Comparison of ENCODE assay signal across 8 mouse cellular contexts in genomic region chr10:115382846-115383643, GRCm38 (mm10). TPM values are rescaled to one million over a fixed set of nuclear protein-coding genes. Genes with fewer than 3 reads are reported as not detected.
DNase-seq lines count a peak whose midpoint lies in the region; ATAC-seq and TF ChIP-seq lines count a peak whose summit lies in the region.

No protein-coding gene starts in this region.

- in situ Hi-C loops in CH12.LX (cut with MboI; ENCODE audit: low pct_ligation_motif_present, low pct_unique_long_range_greater_than_20kb, low sequenced_read_pairs), result no loop called here

- H3K4me1 ChIP-seq in erythroblast, embryonic 14.5 days (ENCODE audit: control insufficient read depth), result peaks cover 39% of the 10 kb centered on the region
- H3K4me1 ChIP-seq in CH12.LX (ENCODE audit: control insufficient read depth in 1 of 2, insufficient read depth in 2 of 2), result peaks cover 3 to 23% of the 10 kb centered on the region in 2 experiments
- H3K4me1 ChIP-seq in forebrain, embryonic 12.5 days, result peaks cover 35% of the 10 kb centered on the region
- peaks cover 7 to 19% of the 10 kb centered on the region in 2 experiments; a peak in 3 of 4 replicates for H3K4me1 ChIP-seq in liver, embryonic 14.5 days (replicated peaks; ENCODE audit: control insufficient read depth in 2 of 2, insufficient read depth in 2 of 2, low read length in 1 of 2)

- 0 out of 2 replicates have a peak, but pooled peaks have one; percentile 37 for TF ChIP-seq EP300 in CH12.LX (IDR thresholded peaks at IDR 0.05; ENCODE audit: low read length)
- no peak for TF ChIP-seq EP300 in liver, embryonic 14.5 days (IDR thresholded peaks at IDR 0.05; ENCODE audit: low read depth)

- H3K4me2 ChIP-seq in CH12.LX (ENCODE audit: insufficient read depth, low read depth, poor library complexity, severe bottlenecking), result peak overlapping the region; percentile 99
- peak overlapping the region; percentile 81 for H3K4me2 ChIP-seq in forebrain, embryonic 12.5 days
- peak overlapping the region; percentile 95 for H3K4me2 ChIP-seq in liver, embryonic 14.5 days (ENCODE audit: low read depth)

- peak overlapping the region; percentile 79 for H3K9ac ChIP-seq in CH12.LX (ENCODE audit: insufficient read depth, low read depth)
- H3K9ac ChIP-seq in forebrain, embryonic 12.5 days, result peak overlapping the region; percentile 94
- H3K9ac ChIP-seq in liver, embryonic 14.5 days (replicated peaks), result peak overlapping the region; percentile 96

- TF ChIP-seq CTCF in CH12.LX (conservative IDR thresholded peaks at IDR 0.05 in 1 of 2, IDR thresholded peaks at IDR 0.05 in 1 of 2; ENCODE audit: low read depth in 2 of 2, low read length in 2 of 2), result no peak
- no peak for TF ChIP-seq CTCF in liver, embryonic 14.5 days (IDR thresholded peaks at IDR 0.05; ENCODE audit: low read depth)

- no peak for TF ChIP-seq POLR2A in CH12.LX (IDR thresholded peaks at IDR 0.05; ENCODE audit: low read depth, low read length)

- H3K36me3 ChIP-seq in erythroblast, embryonic 14.5 days (ENCODE audit: control insufficient read depth), result peaks cover 20% of the 10 kb centered on the region
- peaks cover 3 to 12% of the 10 kb centered on the region in 2 experiments for H3K36me3 ChIP-seq in CH12.LX (replicated peaks in 1 of 2; ENCODE audit: control insufficient read depth in 1 of 2, insufficient read depth in 1 of 2, low read length in 1 of 2)
- no peaks in the 10 kb centered on the region; the same call in 1 of the 2 replicates for H3K36me3 ChIP-seq in forebrain, embryonic 12.5 days (replicated peaks)
- peaks cover 2% of the 10 kb centered on the region for H3K36me3 ChIP-seq in liver, embryonic 14.5 days (replicated peaks; ENCODE audit: control insufficient read depth, insufficient read depth, low read depth)

- H3K27ac ChIP-seq in CH12.LX (ENCODE audit: insufficient read depth, low read depth), result peak overlapping the region; percentile 83
- H3K27ac ChIP-seq in forebrain, embryonic 12.5 days, result peak overlapping the region; percentile 99
- H3K27ac ChIP-seq in liver, embryonic 14.5 days, result no peak overlapping the region

- H3K79me2 ChIP-seq in CH12.LX (replicated peaks; ENCODE audit: control insufficient read depth, extremely low read depth, insufficient read depth, poor library complexity, severe bottlenecking), result peaks cover 71% of the 10 kb centered on the region

- H3K9me3 ChIP-seq in erythroblast, embryonic 14.5 days (ENCODE audit: control insufficient read depth, low read length), result no peaks in the 10 kb centered on the region
- H3K9me3 ChIP-seq in CH12.LX (replicated peaks; ENCODE audit: low read length), result no peaks in the 10 kb centered on the region
- no peaks in the 10 kb centered on the region for H3K9me3 ChIP-seq in forebrain, embryonic 12.5 days
- no peaks in the 10 kb centered on the region for H3K9me3 ChIP-seq in liver, embryonic 14.5 days (ENCODE audit: control insufficient read depth, low read length)

- H3K27me3 ChIP-seq in erythroblast, embryonic 14.5 days (ENCODE audit: control insufficient read depth), result no peaks in the 10 kb centered on the region
- no peaks in the 10 kb centered on the region for H3K27me3 ChIP-seq in CH12.LX (replicated peaks)
- H3K27me3 ChIP-seq in forebrain, embryonic 12.5 days, result no peaks in the 10 kb centered on the region
- H3K27me3 ChIP-seq in liver, embryonic 14.5 days (ENCODE audit: control insufficient read depth, insufficient read depth, low read length), result no peaks in the 10 kb centered on the region

- peak overlapping the region; percentile 99 for H3K4me3 ChIP-seq in erythroblast, embryonic 14.5 days (replicated peaks)
- H3K4me3 ChIP-seq in CH12.LX (replicated peaks in 1 of 3; ENCODE audit: low read depth in 2 of 3, low read length in 2 of 3, poor library complexity in 1 of 3), result peak overlapping the region; percentile 81 to 96 (median 85)
- H3K4me3 ChIP-seq in forebrain, embryonic 12.5 days (replicated peaks), result peak overlapping the region; percentile 90
- H3K4me3 ChIP-seq in liver, embryonic 14.5 days (ENCODE audit: insufficient read depth in 1 of 2, low read depth in 2 of 2, low read length in 2 of 2), result peak overlapping the region; percentile 91 to 99

- TF ChIP-seq RAD21 in CH12.LX (IDR thresholded peaks at IDR 0.05; ENCODE audit: low read depth, low read length), result no peak

- ATAC-seq in erythroblast, adult 5-6 weeks (replicated peaks; ENCODE audit: low FRiP score, poor library complexity, severe bottlenecking), result no peak
- no peak for ATAC-seq in forebrain, embryonic 12.5 days (ENCODE audit: low FRiP score)
- ATAC-seq in liver, embryonic 14.5 days (ENCODE audit: insufficient read depth), result no peak
- no peak for ATAC-seq in monocyte, adult 5-6 weeks (replicated peaks; ENCODE audit: insufficient number of reproducible peaks, low FRiP score, low TSS enrichment, poor library complexity, severe bottlenecking)

- dilution Hi-C loops in CH12.LX (cut with MboI; ENCODE audit: extremely low pct_ligation_motif_present, extremely low pct_unique_long_range_greater_than_20kb, low sequenced_read_pairs), result no loop called here

- 10% methylated on average over 12 of the region's 12 CpGs for whole genome bisulfite sequencing in forebrain, embryonic 12.5 days
- 59% methylated on average over 12 of the region's 12 CpGs for WGBS in liver, embryonic 14.5 days (ENCODE audit: insufficient replicate concordance)

- no peak for DNase-seq in CH12.LX (ENCODE audit: extremely low read depth)
- DNase-seq in liver, embryonic 14.5 days (ENCODE audit: low read depth in 3 of 3, low spot score in 3 of 3), result no peak
- no peak for DNase-seq in right cerebral cortex, postnatal 25 days
- DNase-seq in layer of hippocampus, postnatal 14 days (ENCODE audit: low spot score in 2 of 2), result no peak

TF ChIP-seq in CH12.LX, 34 proteins besides CTCF, POLR2A, EP300 and RAD21:
- TF ChIP-seq HCFC1 (IDR thresholded peaks at IDR 0.05; ENCODE audit: low read depth, low read length) (peak; percentile 41; the same call in 1 of the 2 replicates), JUND (conservative IDR thresholded peaks at IDR 0.05; ENCODE audit: low read depth, low read length) (no peak), MAZ (IDR thresholded peaks at IDR 0.05; ENCODE audit: low read depth, low read length) (0 out of 2 replicates have a peak, but pooled peaks have one; percentile 43), SIN3A (IDR thresholded peaks at IDR 0.05; ENCODE audit: low read length) (peak; percentile 84), MAX (IDR thresholded peaks at IDR 0.05; ENCODE audit: low read length) (peak; percentile 47; the same call in 1 of the 2 replicates), CHD1 (IDR thresholded peaks at IDR 0.05; ENCODE audit: low read depth, low read length) (peak; percentile 68)

RNA-seq across cellular contexts. Expression of gene Thap2, which starts 1.2 kb away (rescaled TPM):
- 1.1 and 1.3 TPM in 2 replicates for polyA plus RNA-seq in erythroblast, embryonic 14.5 days (2012)
- 2.3 and 3.5 TPM in 2 replicates for total RNA-seq in erythroblast, adult 5-6 weeks (2015; ENCODE audit: low replicate concordance)
- total RNA-seq in erythroblast, adult 5-6 weeks (2017; ENCODE audit: low replicate concordance), result 2.2 and 3.1 TPM in 2 replicates
- total RNA-seq in CH12.LX (2012; rRNA removed), result 7.6 and 11.3 TPM in 2 replicates
- 6.9 and 7.9 TPM in 2 replicates for total RNA-seq in CH12.LX (2014; rRNA removed)
- 4.3 and 4.8 TPM in 2 replicates for polyA plus RNA-seq in CH12.LX (2012; ENCODE audit: insufficient read length, low read depth)
- 32.3 and 36.9 TPM in 2 replicates for polyA plus RNA-seq in forebrain, embryonic 12.5 days (2016; fragmentation: Nextera tagmentation; extraction: Ambion mirVana)
- polyA plus RNA-seq in liver, embryonic 14.5 days (2012; rRNA removed), result 2.3 and 3.6 TPM in 2 replicates
- polyA plus RNA-seq in liver, embryonic 14.5 days (2014; fragmentation: Nextera tagmentation; extraction: Ambion mirVana), result 3.3 and 4.1 TPM in 2 replicates
- total RNA-seq in monocyte, adult 5-6 weeks (2017), result 3.4 to 16.1 TPM (median 5.0 TPM) in 3 replicates
- 10 to 100 TPM; 10.2 to 13.5 TPM for total RNA-seq in layer of hippocampus, postnatal 14 days (2021)

RNA-seq across cellular contexts. Expression of gene Zfc3h1, which starts 1.7 kb away (rescaled TPM):
- 0.19 and 0.37 TPM in 2 replicates for polyA plus RNA-seq in erythroblast, embryonic 14.5 days (2012)
- 64.4 and 69.7 TPM in 2 replicates for total RNA-seq in erythroblast, adult 5-6 weeks (2015; ENCODE audit: low replicate concordance)
- 59.2 and 74.6 TPM in 2 replicates for total RNA-seq in erythroblast, adult 5-6 weeks (2017; ENCODE audit: low replicate concordance)
- total RNA-seq in CH12.LX (2012; rRNA removed) (29.8 and 40.7 TPM in 2 replicates), CH12.LX (2014; rRNA removed) (51.7 and 58.3 TPM in 2 replicates)
- polyA plus RNA-seq in CH12.LX (2012; ENCODE audit: insufficient read length, low read depth), result 39.2 and 48.7 TPM in 2 replicates
- polyA plus RNA-seq in forebrain, embryonic 12.5 days (2016; fragmentation: Nextera tagmentation; extraction: Ambion mirVana), result 26.1 and 26.7 TPM in 2 replicates
- polyA plus RNA-seq in liver, embryonic 14.5 days (2012; rRNA removed), result 34.5 and 36.5 TPM in 2 replicates
- 7.6 and 9.7 TPM in 2 replicates for polyA plus RNA-seq in liver, embryonic 14.5 days (2014; fragmentation: Nextera tagmentation; extraction: Ambion mirVana)
- total RNA-seq in monocyte, adult 5-6 weeks (2017), result 56.5 to 123 TPM (median 62.7 TPM) in 3 replicates
- total RNA-seq in layer of hippocampus, postnatal 14 days (2021), result 10 to 100 TPM; 53.3 to 57.6 TPM

RNA-seq across cellular contexts. Expression of gene Tmem19, which starts 20.7 kb away (rescaled TPM):
- polyA plus RNA-seq in erythroblast, embryonic 14.5 days (2012), result 0.15 and 0.22 TPM in 2 replicates
- total RNA-seq in erythroblast, adult 5-6 weeks (2015; ENCODE audit: low replicate concordance), result 4.0 and 4.8 TPM in 2 replicates
- 2.5 and 7.5 TPM in 2 replicates for total RNA-seq in erythroblast, adult 5-6 weeks (2017; ENCODE audit: low replicate concordance)
- total RNA-seq in CH12.LX (2012; rRNA removed) (20.9 and 25.7 TPM in 2 replicates), CH12.LX (2014; rRNA removed) (26.0 and 34.3 TPM in 2 replicates)
- polyA plus RNA-seq in CH12.LX (2012; ENCODE audit: insufficient read length, low read depth), result 22.9 and 29.3 TPM in 2 replicates
- polyA plus RNA-seq in forebrain, embryonic 12.5 days (2016; fragmentation: Nextera tagmentation; extraction: Ambion mirVana), result 35.3 and 43.3 TPM in 2 replicates
- polyA plus RNA-seq in liver, embryonic 14.5 days (2012; rRNA removed), result 3.6 and 5.5 TPM in 2 replicates
- polyA plus RNA-seq in liver, embryonic 14.5 days (2014; fragmentation: Nextera tagmentation; extraction: Ambion mirVana), result 11.3 and 11.7 TPM in 2 replicates
- 21.0 to 32.8 TPM (median 30.4 TPM) in 3 replicates for total RNA-seq in monocyte, adult 5-6 weeks (2017)
- total RNA-seq in layer of hippocampus, postnatal 14 days (2021), result 10 to 100 TPM; 50.7 to 53.0 TPM
